Comparison of ENCODE assay signal across 8 mouse cellular contexts in the genomic region with DNA sequence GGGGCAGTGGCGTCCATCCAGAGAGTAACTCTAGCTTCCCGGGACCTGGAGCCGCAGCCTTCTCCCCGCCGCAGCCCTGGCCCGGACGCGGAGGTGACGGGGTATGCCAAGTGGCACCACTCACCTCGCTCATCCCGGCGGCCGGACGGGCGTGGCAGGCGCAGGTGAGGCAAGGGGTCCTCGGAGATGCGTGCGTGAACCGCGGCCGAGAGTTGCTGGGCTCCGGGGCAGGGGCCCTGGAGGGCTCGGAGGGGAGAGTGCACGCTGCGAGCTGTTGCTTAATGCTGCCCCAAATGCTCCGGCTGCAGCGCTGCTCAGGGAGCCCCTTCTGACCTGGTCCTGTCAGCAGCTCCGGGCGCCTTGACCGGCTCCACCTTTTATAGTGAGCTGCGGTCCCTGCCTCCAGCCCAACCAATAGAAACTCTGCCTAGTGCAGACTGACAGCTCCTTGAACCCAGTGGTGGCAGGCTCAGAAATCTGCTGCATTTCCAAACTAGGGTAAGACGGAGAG. TPM values are rescaled to one million over a fixed set of nuclear protein-coding genes. Genes with fewer than 3 reads are reported as not detected.
DNase-seq lines count a peak whose midpoint lies in the region; ATAC-seq and TF ChIP-seq lines count a peak whose summit lies in the region.

A gene (minus strand): TSS at position 382 of the 511 bp plus-strand sequence.

- WGBS in lung, adult 2 months: under 1% methylated on average over 33 of the region's 33 CpGs
- WGBS in olfactory bulb, adult 2 months: under 1% methylated on average over 33 of the region's 33 CpGs

- no peaks in the 10 kb centered on the region; the same call in 1 of the 2 replicates for H3K4me1 ChIP-seq in lung, adult 2 months (ENCODE audit: control insufficient read depth, insufficient read depth, low read length)
- H3K4me1 ChIP-seq in olfactory bulb, adult 2 months (ENCODE audit: control insufficient read depth, insufficient read depth, low read length): peaks cover 4% of the 10 kb centered on the region

- peak; percentile 65; the same call in 1 of the 2 replicates for TF ChIP-seq POLR2A in lung, adult 2 months (IDR thresholded peaks at IDR 0.05; ENCODE audit: borderline replicate concordance, extremely low read depth, low read depth, low read length)
- peak; percentile 94 for TF ChIP-seq POLR2A in olfactory bulb, adult 2 months (IDR thresholded peaks at IDR 0.05; ENCODE audit: insufficient read depth, low read depth, low read length)

- peak; percentile 96 for ATAC-seq in frontal cortex, adult (ENCODE audit: low TSS enrichment)
- ATAC-seq in hematopoietic stem cell, adult 5-6 weeks (replicated peaks in 1 of 2; ENCODE audit: insufficient read depth in 1 of 2, low FRiP score in 2 of 2, low TSS enrichment in 1 of 2, low read depth in 1 of 2, poor library complexity in 2 of 2, severe bottlenecking in 2 of 2): peak; percentile 97 to 99

- peak; percentile 91 for DNase-seq in ES-CJ7 (ENCODE audit: low read depth, low spot score)
- peak; percentile 35 to 36 for DNase-seq in cerebellum, adult 18-20 months
- peak; percentile 51 for DNase-seq in layer of hippocampus, adult 9-11 months
- DNase-seq in lung, adult 2 months: peak; percentile 48
- no peak for DNase-seq in thymus, postnatal 14 days

- TF ChIP-seq CTCF in lung, adult 2 months (IDR thresholded peaks at IDR 0.05; ENCODE audit: insufficient read depth, low read length): no peak
- no peak for TF ChIP-seq CTCF in olfactory bulb, adult 2 months (IDR thresholded peaks at IDR 0.05; ENCODE audit: insufficient read depth, low read depth, low read length)

- peak within 1 kb of the TSS; percentile 77 for H3K27ac ChIP-seq in olfactory bulb, adult 2 months (ENCODE audit: insufficient read depth, low read depth, low read length)

- H3K4me3 ChIP-seq in lung, adult 2 months (replicated peaks; ENCODE audit: extremely low read depth, low read depth, low read length): peak within 1 kb of the TSS; percentile 62
- peak within 1 kb of the TSS; percentile 79 for H3K4me3 ChIP-seq in olfactory bulb, adult 2 months (ENCODE audit: insufficient read depth, low read depth, low read length)

RNA-seq across cellular contexts. Expression of the gene that starts here (rescaled TPM):
- 42.7 and 46.5 TPM in 2 replicates for total RNA-seq in hematopoietic stem cell, adult 5-6 weeks (2017)
- 37.5 and 59.8 TPM in 2 replicates for polyA plus RNA-seq in lung, adult 2 months (2012; rRNA removed)
- polyA plus RNA-seq in olfactory bulb, adult 2 months (2012; ENCODE audit: insufficient read depth, insufficient read length, low replicate concordance, missing spikeins): 326 and 491 TPM in 2 replicates
